Mouse (Mus musculus): Measurements from ENCODE around the gene Prim2. TPM values are rescaled to one million over a fixed set of nuclear protein-coding genes. Genes with fewer than 3 reads are reported as not detected.

Gene Prim2
- 22.5 TPM for polyA plus RNA-seq (2012; fragmentation: generic; extraction: Trizol)
- long read RNA-seq, experiment 1, transcript Prim2-201 (14 exons, 1,975 nt): major isoform, 23 of 28 reads
- long read RNA-seq, experiment 1, partial matches to known transcripts: 2 of 28 reads
- long read RNA-seq, experiment 1, other reads (novel, unspliced or antisense): 2 of 28 reads
- long read RNA-seq, experiment 2, transcript Prim2-201 (14 exons, 1,975 nt): major isoform, 207 of 232 reads
- long read RNA-seq, experiment 2, partial matches to known transcripts: 4 of 232 reads
- long read RNA-seq, experiment 2, other reads (novel, unspliced or antisense): 21 of 232 reads

DNA sequence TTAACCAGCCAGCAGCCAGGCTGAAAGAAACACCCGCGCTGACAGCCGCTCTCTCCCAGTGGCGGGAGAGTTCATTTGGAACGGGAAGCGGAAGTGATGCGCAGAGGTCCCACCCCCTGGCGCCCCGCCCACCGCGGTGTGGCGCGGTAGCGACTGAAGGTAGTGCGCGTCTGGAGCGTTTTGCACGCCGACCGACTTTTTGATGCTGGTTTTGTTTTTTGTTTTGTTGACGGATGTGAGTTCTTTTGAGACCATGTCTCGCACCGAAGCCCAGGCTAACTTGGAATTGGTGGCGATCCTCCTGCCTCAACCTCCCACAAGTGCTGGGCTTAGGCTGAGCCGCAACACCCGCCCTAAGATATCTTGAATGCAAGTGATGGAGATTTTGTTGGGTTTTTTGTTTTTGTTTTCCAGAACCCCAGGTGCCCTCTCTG, at the start of gene Prim2:
Gene Prim2 (minus strand): TSS at position 88 of the 434 bp plus-strand sequence.
- Histone ChIP-seq H3K79me2 (ENCODE audit: control insufficient read depth, insufficient read depth) (peaks cover 19% of the 10 kb centered on the region), H3K79me3 (ENCODE audit: low read depth) (peaks cover 3% of the 10 kb centered on the region), H3K27me3 (ENCODE audit: control insufficient read depth, insufficient read depth, insufficient read length) (no peaks in the 10 kb centered on the region), H3K4me3 (ENCODE audit: insufficient read depth, poor library complexity, severe bottlenecking) (peak within 1 kb of the TSS; percentile 74), H3ac (ENCODE audit: control insufficient read depth, insufficient read length, low read depth) (peak within 1 kb of the TSS; percentile 89), H3K36me3 (ENCODE audit: control insufficient read depth, insufficient read depth) (peaks cover 19% of the 10 kb centered on the region)
- TF ChIP-seq MYOD1 (IDR thresholded peaks at IDR 0.05; ENCODE audit: control insufficient read depth, insufficient read length, low read depth) (no peak), MAX (IDR thresholded peaks at IDR 0.05) (peak; percentile 32)

DNA sequence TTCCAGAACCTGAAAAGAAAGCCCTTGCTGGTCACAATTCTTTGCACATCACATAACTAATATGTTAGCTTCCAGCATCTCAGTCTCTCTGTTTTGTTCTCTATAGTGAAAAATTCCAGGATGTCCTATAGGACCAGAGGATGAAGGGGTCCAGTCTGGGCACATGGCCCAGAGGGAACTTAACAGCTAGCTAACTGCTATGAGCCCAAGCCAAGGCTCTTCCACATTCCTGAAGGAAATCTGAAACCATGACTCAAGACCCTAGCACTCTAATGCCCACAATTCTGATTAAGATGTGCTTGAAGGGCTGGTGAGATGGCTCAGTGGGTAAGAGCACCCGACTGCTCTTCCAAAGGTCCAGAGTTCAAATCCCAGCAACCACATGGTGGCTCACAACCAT, 48.0 kb upstream of the Prim2 start:
- Histone ChIP-seq H3K79me2 (ENCODE audit: control insufficient read depth, insufficient read depth) (peaks cover 27% of the 10 kb centered on the region), H3K4me3 (ENCODE audit: insufficient read depth, poor library complexity, severe bottlenecking) (no peak overlapping the region), H3K79me3 (ENCODE audit: low read depth) (peaks cover 10% of the 10 kb centered on the region), H3K27me3 (ENCODE audit: control insufficient read depth, insufficient read depth, insufficient read length) (no peaks in the 10 kb centered on the region), H3K36me3 (ENCODE audit: control insufficient read depth, insufficient read depth) (peaks cover 7% of the 10 kb centered on the region), H3ac (ENCODE audit: control insufficient read depth, insufficient read length, low read depth) (no peak overlapping the region)
- no peak for TF ChIP-seq FOSL1 (IDR thresholded peaks at IDR 0.05; ENCODE audit: insufficient read depth, low read length, poor library complexity, severe bottlenecking)
- no peak for TF ChIP-seq CTCF (IDR thresholded peaks at IDR 0.05; ENCODE audit: control insufficient read depth, insufficient read depth, insufficient read length)
- TF ChIP-seq MYOD1 (IDR thresholded peaks at IDR 0.05; ENCODE audit: control insufficient read depth, insufficient read length, low read depth): no peak
- TF ChIP-seq MAX (IDR thresholded peaks at IDR 0.05): no peak
- TF ChIP-seq MYOG (IDR thresholded peaks at IDR 0.05; ENCODE audit: control insufficient read depth, extremely low read depth, insufficient read length): no peak
- no peak for TF ChIP-seq CEBPB (IDR thresholded peaks at IDR 0.05; ENCODE audit: low read depth)
- no peak for TF ChIP-seq USF1 (IDR thresholded peaks at IDR 0.05; ENCODE audit: low read depth)

- Histone ChIP-seq H3K36me3 (ENCODE audit: control insufficient read depth, insufficient read depth) (no peaks in the 10 kb centered on the region), H3K27me3 (ENCODE audit: control insufficient read depth, insufficient read depth, insufficient read length) (no peaks in the 10 kb centered on the region), H3K79me2 (ENCODE audit: control insufficient read depth, insufficient read depth) (no peaks in the 10 kb centered on the region), H3K4me3 (ENCODE audit: insufficient read depth, poor library complexity, severe bottlenecking) (no peak overlapping the region), H3K79me3 (ENCODE audit: low read depth) (no peaks in the 10 kb centered on the region), H3ac (ENCODE audit: control insufficient read depth, insufficient read length, low read depth) (no peak overlapping the region)
- TF ChIP-seq FOSL1 (IDR thresholded peaks at IDR 0.05; ENCODE audit: insufficient read depth, low read length, poor library complexity, severe bottlenecking) (no peak), MYOD1 (IDR thresholded peaks at IDR 0.05; ENCODE audit: control insufficient read depth, insufficient read length, low read depth) (no peak), CTCF (IDR thresholded peaks at IDR 0.05; ENCODE audit: control insufficient read depth, insufficient read depth, insufficient read length) (no peak), USF1 (IDR thresholded peaks at IDR 0.05; ENCODE audit: low read depth) (no peak)
Observed at GRCm38 (mm10) chr1:33714796-33715195, 45.2 kb upstream of the Prim2 start.

DNA sequence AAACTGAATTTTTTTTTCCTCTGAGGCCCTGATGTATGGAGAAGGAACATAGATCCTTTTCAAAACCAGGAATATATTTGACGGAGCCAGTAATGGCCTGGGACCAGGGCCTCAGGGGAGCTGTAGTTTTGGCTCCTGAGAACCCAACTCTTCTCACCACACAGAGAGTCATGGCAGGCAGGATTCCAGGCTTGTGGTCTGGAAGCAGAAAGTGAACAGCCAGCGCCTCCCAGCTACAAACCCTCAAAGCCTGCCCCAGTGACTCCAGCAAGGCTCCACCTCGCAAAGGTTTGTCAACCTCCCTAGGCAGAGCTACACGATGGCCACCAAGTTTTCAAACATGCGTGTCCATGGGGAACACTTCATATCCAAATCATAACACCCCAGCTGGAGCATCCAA, 42.4 kb upstream of the Prim2 start:
- Histone ChIP-seq H3K4me3 (ENCODE audit: insufficient read depth, poor library complexity, severe bottlenecking) (no peak overlapping the region), H3K79me3 (ENCODE audit: low read depth) (no peaks in the 10 kb centered on the region), H3ac (ENCODE audit: control insufficient read depth, insufficient read length, low read depth) (no peak overlapping the region), H3K79me2 (ENCODE audit: control insufficient read depth, insufficient read depth) (no peaks in the 10 kb centered on the region), H3K27me3 (ENCODE audit: control insufficient read depth, insufficient read depth, insufficient read length) (no peaks in the 10 kb centered on the region), H3K36me3 (ENCODE audit: control insufficient read depth, insufficient read depth) (no peaks in the 10 kb centered on the region)
- TF ChIP-seq MAX (IDR thresholded peaks at IDR 0.05): no peak
- TF ChIP-seq MYOD1 (IDR thresholded peaks at IDR 0.05; ENCODE audit: control insufficient read depth, insufficient read length, low read depth): no peak
- no peak for TF ChIP-seq USF1 (IDR thresholded peaks at IDR 0.05; ENCODE audit: low read depth)
- TF ChIP-seq FOSL1 (IDR thresholded peaks at IDR 0.05; ENCODE audit: insufficient read depth, low read length, poor library complexity, severe bottlenecking): no peak
- no peak for TF ChIP-seq MYOG (IDR thresholded peaks at IDR 0.05; ENCODE audit: control insufficient read depth, extremely low read depth, insufficient read length)
- TF ChIP-seq CTCF (IDR thresholded peaks at IDR 0.05; ENCODE audit: control insufficient read depth, insufficient read depth, insufficient read length): no peak
- no peak for TF ChIP-seq CEBPB (IDR thresholded peaks at IDR 0.05; ENCODE audit: low read depth)

DNA sequence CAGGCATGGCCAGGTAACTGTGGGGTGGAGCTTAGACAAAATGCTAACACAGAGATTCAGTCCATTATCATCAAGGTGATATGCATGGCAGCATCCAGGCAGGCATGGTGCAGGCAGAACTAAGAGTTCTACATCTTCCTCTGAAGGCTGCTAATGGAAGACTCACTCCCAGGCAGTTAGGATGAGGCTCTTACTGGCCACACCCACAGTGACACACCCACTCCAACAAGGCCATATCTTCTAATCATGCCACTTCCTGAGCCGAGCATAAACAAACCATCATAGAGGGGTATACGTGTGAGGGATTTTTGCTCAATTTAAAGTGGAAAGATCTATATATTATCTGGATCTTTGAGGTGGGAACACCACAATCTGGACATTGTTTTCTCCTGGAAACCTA, 40.0 kb upstream of the Prim2 start:
- Histone ChIP-seq H3ac (ENCODE audit: control insufficient read depth, insufficient read length, low read depth) (no peak overlapping the region), H3K36me3 (ENCODE audit: control insufficient read depth, insufficient read depth) (no peaks in the 10 kb centered on the region), H3K79me3 (ENCODE audit: low read depth) (no peaks in the 10 kb centered on the region), H3K27me3 (ENCODE audit: control insufficient read depth, insufficient read depth, insufficient read length) (no peaks in the 10 kb centered on the region), H3K4me3 (ENCODE audit: insufficient read depth, poor library complexity, severe bottlenecking) (no peak overlapping the region), H3K79me2 (ENCODE audit: control insufficient read depth, insufficient read depth) (no peaks in the 10 kb centered on the region)
- TF ChIP-seq MYOD1 (IDR thresholded peaks at IDR 0.05; ENCODE audit: control insufficient read depth, insufficient read length, low read depth) (no peak), FOSL1 (IDR thresholded peaks at IDR 0.05; ENCODE audit: insufficient read depth, low read length, poor library complexity, severe bottlenecking) (no peak), MAX (IDR thresholded peaks at IDR 0.05) (no peak), CEBPB (IDR thresholded peaks at IDR 0.05; ENCODE audit: low read depth) (no peak), MYOG (IDR thresholded peaks at IDR 0.05; ENCODE audit: control insufficient read depth, extremely low read depth, insufficient read length) (no peak), CTCF (IDR thresholded peaks at IDR 0.05; ENCODE audit: control insufficient read depth, insufficient read depth, insufficient read length) (no peak), USF1 (IDR thresholded peaks at IDR 0.05; ENCODE audit: low read depth) (no peak)

- no peak overlapping the region for H3K4me3 ChIP-seq (ENCODE audit: insufficient read depth, poor library complexity, severe bottlenecking)
- TF ChIP-seq MAX (IDR thresholded peaks at IDR 0.05): no peak
- no peaks in the 10 kb centered on the region for H3K79me2 ChIP-seq (ENCODE audit: control insufficient read depth, insufficient read depth)
- no peak overlapping the region for H3ac ChIP-seq (ENCODE audit: control insufficient read depth, insufficient read length, low read depth)
- no peaks in the 10 kb centered on the region for H3K79me3 ChIP-seq (ENCODE audit: low read depth)
- H3K36me3 ChIP-seq (ENCODE audit: control insufficient read depth, insufficient read depth): no peaks in the 10 kb centered on the region
- H3K27me3 ChIP-seq (ENCODE audit: control insufficient read depth, insufficient read depth, insufficient read length): no peaks in the 10 kb centered on the region
Observed at GRCm38 (mm10) chr1:33701244-33701643, 31.6 kb upstream of the Prim2 start.

All from C2C12 (cell line).